Mouse (Mus musculus): Measurements from ENCODE around the gene Lztr1.

Lztr1 gene

GRCm38 (mm10) chr16:17556907-17557306, 48.4 kb downstream of the Lztr1 start:
- no peak for DNase-seq (ENCODE audit: low read depth, low spot score)

- peak; percentile 71 for DNase-seq (ENCODE audit: low read depth, low spot score)
Measured at GRCm38 (mm10) chr16:17557947-17558480, 49.5 kb downstream of the Lztr1 start.

- no peak for DNase-seq (ENCODE audit: low read depth, low spot score)
Measured at GRCm38 (mm10) chr16:17558811-17559210, 50.3 kb downstream of the Lztr1 start.

DNA sequence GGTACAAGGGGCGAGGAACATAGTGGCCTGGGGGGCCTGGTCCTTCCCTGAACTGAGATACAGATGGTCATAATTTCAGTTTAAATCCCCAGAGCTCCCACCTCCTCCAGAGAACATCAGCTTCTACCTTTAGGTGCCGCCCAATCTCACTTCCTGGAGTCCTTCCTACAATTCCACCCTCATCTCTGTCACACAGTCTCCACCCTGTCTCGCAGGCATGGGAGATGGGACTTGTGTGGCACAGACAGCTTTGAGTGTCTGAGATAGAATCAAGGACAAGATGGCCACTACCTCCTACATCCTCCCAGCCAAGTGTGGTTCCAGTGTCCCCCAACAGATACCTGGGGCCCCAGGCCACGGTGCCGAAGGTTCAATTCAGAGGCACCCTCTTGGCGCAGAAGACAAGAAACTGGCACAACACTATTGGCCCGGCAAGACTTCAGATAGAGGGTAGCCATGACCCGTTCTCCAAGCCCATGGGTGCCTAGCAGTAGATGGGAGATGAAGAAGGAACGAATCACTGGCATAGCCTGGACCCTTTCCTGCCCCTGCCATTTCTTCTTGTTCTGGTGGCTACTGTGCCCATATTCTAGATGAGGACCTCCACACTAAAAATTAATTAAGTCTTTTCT, 51.0 kb downstream of the Lztr1 start:
- DNase-seq (ENCODE audit: low read depth, low spot score) = no peak

DNA sequence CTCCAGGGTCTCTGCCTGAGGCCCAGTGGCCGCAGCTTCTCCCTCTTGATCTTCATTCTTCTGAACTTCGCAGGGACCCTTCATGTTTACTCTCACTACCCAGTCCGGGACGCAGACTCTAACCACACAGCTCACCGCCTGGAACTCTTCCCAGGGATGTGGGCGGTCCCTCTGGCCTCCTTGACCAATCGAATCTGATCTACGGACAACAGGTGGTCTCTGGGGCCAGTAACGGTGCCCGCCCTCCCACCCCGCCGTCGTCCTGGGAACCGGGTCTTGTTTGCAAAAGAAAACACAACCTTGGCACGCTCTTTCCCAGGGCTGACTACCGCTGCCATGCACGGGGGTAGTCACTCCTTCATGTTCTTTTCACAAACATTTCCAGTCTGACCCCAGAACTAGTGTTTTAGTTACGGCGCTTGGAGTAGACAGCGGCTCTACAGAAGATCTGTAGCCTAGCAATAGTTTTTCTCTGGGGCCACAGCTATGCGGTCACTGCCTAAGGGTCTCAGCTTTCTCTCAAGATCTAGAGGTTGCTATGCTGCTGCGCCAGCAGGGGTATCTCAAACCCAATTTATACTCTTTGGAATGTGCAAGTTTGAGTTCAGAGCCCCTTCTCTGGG, 52.8 kb downstream of the Lztr1 start, which contains the start of gene Lrrc74b:
Gene Lrrc74b, minus strand, starts transcription at position 120 of the 623 bp plus-strand sequence.
- peak; percentile 83 for DNase-seq (ENCODE audit: low read depth, low spot score)

DNA sequence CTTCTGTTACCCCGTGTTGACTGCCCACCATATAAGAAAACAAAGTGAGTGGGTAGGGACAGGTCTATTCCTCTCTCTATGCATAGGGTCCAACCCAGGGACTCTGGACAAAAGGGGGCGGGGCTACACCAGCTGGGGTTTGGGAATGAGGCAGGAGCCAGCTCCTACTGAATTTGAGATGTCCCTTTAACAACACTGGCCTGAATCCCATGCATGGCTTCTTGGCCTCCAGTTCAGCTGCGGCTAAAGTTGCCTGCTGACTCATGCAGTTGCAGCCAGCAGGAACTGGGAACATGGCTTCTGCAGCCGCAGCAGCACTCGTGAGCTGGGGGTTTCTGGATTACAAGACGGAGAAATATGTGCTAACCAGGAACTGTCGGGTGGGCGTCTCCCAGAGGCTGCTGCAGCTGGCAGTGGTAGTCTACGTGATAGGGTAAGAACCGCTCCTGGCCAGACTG, 53.3 kb downstream of the Lztr1 start, which contains the start of gene P2rx6:
Gene P2rx6, plus strand, starts transcription at position 135 of the 458 bp plus-strand sequence.
- DNase-seq (ENCODE audit: low read depth, low spot score) = peak; percentile 42

GRCm38 (mm10) chr16:17563580-17563979, 55.1 kb downstream of the Lztr1 start:
- DNase-seq (ENCODE audit: low read depth, low spot score) = no peak

DNA sequence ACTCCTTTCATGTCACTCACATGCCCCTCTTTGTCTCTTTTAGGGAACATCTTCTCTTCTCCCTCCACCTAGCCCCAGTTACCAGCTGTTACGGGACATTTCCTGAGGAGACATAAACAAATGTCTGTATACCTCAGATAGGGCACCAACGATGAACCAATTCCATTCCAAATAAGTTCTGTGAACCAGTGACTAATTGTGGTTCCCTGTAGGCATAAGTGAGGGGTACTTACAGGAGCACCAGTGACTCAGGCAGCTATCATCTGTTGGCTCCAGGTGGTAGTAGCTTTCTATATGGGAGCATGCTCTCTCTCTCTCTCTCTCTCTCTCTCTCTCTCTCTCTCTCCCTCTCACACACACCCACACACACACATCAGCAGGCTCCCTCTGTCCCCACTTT, 55.7 kb downstream of the Lztr1 start:
- DNase-seq (ENCODE audit: low read depth, low spot score) = no peak

DNA sequence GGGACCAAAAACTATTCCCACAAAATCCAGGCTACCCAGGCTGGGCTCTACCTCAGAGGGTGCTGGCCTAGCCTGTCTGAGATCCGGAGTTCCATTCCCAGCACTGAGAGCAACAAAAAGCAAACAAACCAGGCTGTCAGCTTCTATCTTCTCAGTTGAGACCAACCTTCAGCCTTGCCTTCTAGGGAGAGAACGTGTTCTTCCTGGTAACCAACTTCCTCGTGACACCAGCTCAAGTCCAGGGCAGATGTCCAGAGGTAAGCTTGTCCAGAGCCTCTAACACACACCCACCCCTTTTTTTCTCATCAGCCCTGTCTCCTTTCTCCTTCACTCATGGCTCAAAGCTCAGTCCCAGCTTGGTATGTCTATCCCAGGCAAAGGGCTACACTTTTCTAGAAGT, 56.3 kb downstream of the Lztr1 start:
- no peak for DNase-seq (ENCODE audit: low read depth, low spot score)

- DNase-seq (ENCODE audit: low read depth, low spot score) = no peak
Measured at GRCm38 (mm10) chr16:17566186-17566585, 57.7 kb downstream of the Lztr1 start.
